Mouse (Mus musculus) lung, adult 2 months (tissue): ENCODE measurements around the gene Sgce. TPM values are rescaled to one million over a fixed set of nuclear protein-coding genes. Genes with fewer than 3 reads are reported as not detected.

Experiments used
- DNase-seq: peaks from one replicate; pipeline ENCODE4 v3.0.0; 2022
- H3K4me1 ChIP-seq: fragments of 200-500 bp; 2 replicates; pipeline ENCODE4 v1.6.1; 2011; ENCODE audit warnings: low read length; ENCODE audit not compliant: control insufficient read depth, insufficient read depth
- H3K4me3 ChIP-seq: fragments of 200-500 bp; replicated peaks from 2 replicates; pipeline ENCODE3; 2011; ENCODE audit warnings: low read depth, mild to moderate bottlenecking, control low read depth, low read length; ENCODE audit errors: extremely low read depth
- CTCF ChIP-seq: fragments of 200-500 bp; IDR thresholded peaks from 2 replicates; pipeline ENCODE4 v1.5.1; 2011; ENCODE audit warnings: mild to moderate bottlenecking, low read length, control low read depth; ENCODE audit not compliant: insufficient read depth
- POLR2A ChIP-seq: fragments of 200-500 bp; IDR thresholded peaks from 2 replicates; pipeline ENCODE4 v1.6.1; 2011; ENCODE audit warnings: low read depth, mild to moderate bottlenecking, control low read depth, low read length, borderline replicate concordance; ENCODE audit errors: extremely low read depth
- WGBS: fragments of 180-500 bp; shearing (Covaris S2); methylation state at CpG from one replicate; pipeline ENCODE4 v1.1.7; 2018; 5-methylcytosine and 5-hydroxymethylcytosine counted together
- polyA plus RNA-seq: library from polyadenylated mRNA; depleted of rRNA; stranded (reverse); fragments of >200 nt; gene quantifications from 2 replicates; pipeline ENCODE4 v1.2.3, GENCODE M21; 2012

Gene Sgce
- polyA plus RNA-seq, 1 experiment: 33.4 TPM

DNA sequence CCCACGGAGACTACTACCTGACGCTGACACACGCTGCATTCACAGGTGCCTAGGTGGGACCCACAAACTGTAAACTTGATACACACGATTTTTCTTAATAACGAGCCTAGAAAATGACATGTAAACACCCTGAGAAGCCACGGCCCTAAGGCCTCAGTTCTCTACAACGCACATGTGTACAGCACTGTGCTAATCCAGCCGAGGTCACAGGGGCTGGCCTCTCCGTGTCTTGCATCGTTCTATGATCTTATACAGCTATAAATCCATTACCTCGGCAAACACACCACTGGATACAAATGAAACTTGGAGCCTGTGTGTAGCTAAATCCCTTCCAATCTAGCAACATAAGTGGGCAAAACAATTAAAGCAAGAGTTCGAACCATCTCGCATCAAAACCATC, 24.3 kb downstream of the Sgce start:
- no peak overlapping the region for H3K4me3 ChIP-seq
- H3K4me1 ChIP-seq: no peaks in the 10 kb centered on the region
- TF ChIP-seq CTCF (no peak), POLR2A (no peak)
- DNase-seq: no peak
- whole genome bisulfite sequencing: 86% methylated on average over 13 of the region's 13 CpGs

DNA sequence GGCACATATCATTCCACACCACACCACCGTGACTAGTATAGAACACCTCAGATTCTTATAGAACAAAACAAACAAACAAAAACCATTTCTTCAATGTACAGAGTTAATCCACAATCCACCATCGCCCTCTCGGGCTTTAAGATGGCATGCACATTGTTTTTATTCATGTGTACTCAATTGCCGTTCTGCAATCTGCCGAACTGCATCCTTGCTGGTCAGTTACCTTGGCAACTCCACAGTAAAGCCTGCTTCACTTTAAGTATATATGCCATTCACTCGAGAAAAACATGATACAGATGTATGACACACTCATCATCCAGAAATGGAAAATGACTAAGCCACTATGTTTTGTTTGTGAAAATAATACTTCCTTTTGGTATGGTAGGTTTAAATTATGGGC, 24.9 kb downstream of the Sgce start:
- Histone ChIP-seq H3K4me1 (no peaks in the 10 kb centered on the region), H3K4me3 (no peak overlapping the region)
- DNase-seq: no peak
- no peak for TF ChIP-seq POLR2A
- TF ChIP-seq CTCF: no peak
- 57% methylated on average over 6 of the region's 6 CpGs for WGBS

DNA sequence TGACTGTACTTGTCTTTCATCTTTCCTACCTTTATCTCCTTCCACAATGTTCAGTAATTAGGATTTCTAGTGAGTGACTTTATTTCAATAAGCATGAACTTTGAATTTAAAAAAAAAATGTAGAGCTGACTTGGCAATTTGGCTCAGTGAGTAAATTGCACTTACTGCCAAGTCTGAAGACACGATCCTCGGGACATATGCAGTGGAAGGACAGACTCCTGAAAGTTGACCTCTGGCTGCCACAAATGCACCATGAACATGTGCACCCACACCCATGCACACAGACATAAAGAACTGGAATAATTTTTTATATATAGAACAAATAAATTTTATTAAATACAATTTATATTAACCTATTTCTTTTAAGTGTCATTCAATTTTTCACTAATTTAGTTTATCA, 29.7 kb downstream of the Sgce start:
- H3K4me3 ChIP-seq: no peak overlapping the region
- no peak for DNase-seq
- TF ChIP-seq POLR2A: no peak
- no peak for TF ChIP-seq CTCF
- H3K4me1 ChIP-seq: no peaks in the 10 kb centered on the region
- 61% methylated on average over 2 of the region's 2 CpGs for WGBS

DNA sequence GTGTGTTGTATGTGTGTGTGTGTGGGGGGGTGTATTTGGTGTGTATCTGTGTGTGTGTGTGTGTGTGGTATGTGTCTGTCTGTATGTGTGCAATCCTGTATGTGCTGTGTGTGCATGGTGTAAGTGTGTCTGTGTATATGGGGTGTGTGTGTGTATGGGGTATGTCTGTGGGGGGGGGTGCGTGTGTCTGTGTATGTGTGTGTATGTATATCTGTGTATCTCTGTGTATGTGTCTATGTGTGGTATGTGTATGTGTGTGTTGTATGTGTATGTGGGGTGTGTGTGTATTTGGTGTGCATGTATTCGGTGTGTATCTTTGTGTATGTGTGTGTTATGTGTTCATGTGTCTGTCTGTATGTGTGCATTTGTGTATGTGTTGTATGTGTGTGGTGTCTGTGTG, 30.8 kb downstream of the Sgce start:
- no peak for DNase-seq
- WGBS: 100% methylated on average over 2 of the region's 2 CpGs
- Histone ChIP-seq H3K4me3 (no peak overlapping the region), H3K4me1 (no peaks in the 10 kb centered on the region)
- TF ChIP-seq POLR2A (no peak), CTCF (no peak)

DNA sequence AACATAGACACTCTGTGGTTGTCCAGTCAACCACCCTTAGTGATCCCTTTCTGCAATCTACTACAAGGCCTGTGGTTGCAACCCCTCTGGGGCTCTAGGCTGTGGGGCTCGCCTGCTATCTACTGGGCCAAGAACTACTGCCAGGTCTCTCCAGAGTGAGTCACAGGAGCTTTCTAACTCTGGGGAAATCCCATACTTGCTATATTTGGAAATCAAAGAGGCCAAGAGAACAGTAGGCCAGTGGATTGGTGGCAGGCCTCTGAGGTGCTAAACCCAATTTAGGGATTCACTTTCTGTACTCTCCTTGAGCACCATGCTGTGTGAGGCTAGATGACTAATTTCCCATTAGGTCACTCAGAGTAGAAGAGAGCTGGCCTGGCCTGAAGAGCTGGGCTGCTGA, 38.0 kb downstream of the Sgce start:
- no peak for DNase-seq
- Histone ChIP-seq H3K4me1 (no peaks in the 10 kb centered on the region), H3K4me3 (no peak overlapping the region)
- 67% methylated on average over 1 of the region's 1 CpGs for WGBS
- TF ChIP-seq POLR2A (no peak), CTCF (no peak)

DNA sequence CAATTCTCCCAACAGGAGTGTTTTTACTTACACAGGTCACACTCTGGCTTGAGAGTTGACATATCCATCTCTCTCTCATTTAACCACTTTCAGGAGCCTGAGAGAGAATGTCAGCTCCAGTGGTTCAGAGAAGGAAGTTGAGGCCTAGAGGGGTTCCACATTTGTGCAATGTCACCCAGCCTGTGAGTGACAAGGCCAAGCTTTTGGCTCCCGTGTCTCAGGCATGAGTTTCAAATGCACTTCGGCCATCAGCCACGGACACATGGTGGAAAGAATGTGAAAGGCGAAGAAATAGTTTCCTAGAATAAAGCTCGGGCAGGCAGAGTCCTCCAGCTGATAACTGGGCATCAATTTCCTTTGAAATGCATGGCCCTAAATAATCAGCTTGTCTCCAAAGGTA, 40.6 kb downstream of the Sgce start:
- no peak overlapping the region for H3K4me3 ChIP-seq
- 71% methylated on average over 5 of the region's 5 CpGs for WGBS
- H3K4me1 ChIP-seq: no peaks in the 10 kb centered on the region
- TF ChIP-seq CTCF (no peak), POLR2A (no peak)
- DNase-seq: no peak

DNA sequence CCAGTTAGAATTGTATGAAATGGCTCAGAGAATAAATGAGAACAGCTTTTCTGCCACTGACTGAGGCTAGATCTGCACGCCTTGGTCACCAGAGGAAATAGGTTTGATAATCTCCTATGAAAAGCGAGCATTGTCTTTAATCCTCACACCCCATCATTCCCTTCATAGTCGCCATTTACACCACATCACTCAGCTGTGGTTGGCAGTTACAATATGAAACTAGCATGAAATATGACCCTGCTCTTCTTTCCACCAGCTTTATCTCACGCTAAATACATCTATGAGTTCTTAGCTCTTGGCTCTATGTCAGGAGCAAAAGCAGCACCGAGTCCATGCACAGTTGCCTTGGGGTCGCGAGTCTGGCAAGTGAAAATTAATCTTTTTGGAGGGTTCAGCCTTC, 43.1 kb downstream of the Sgce start:
- no peak overlapping the region for H3K4me3 ChIP-seq
- no peak for DNase-seq
- TF ChIP-seq POLR2A (no peak), CTCF (no peak)
- WGBS: 61% methylated on average over 7 of the region's 7 CpGs
- no peaks in the 10 kb centered on the region for H3K4me1 ChIP-seq

DNA sequence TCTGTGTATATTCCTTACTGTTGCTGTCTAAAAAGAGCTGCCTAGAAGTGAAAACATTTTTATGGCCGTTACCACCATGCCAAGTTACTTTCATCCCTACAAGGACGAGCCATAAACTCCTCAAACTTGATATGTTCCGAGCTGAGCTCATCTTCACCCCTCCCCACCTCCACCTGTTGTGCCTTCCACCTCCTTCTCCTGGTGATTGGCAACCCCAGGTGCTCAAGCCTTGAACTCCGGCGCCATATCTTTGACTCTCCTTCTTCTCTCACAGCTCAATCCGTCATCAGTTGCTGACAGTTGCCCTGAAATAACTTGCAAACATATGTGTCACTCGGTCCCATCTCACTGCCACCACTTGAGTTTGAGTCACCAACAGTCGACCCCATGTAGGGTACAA, 45.4 kb downstream of the Sgce start:
- TF ChIP-seq CTCF (no peak), POLR2A (no peak)
- Histone ChIP-seq H3K4me3 (no peak overlapping the region), H3K4me1 (no peaks in the 10 kb centered on the region)
- DNase-seq: no peak
- 77% methylated on average over 8 of the region's 8 CpGs for WGBS

DNA sequence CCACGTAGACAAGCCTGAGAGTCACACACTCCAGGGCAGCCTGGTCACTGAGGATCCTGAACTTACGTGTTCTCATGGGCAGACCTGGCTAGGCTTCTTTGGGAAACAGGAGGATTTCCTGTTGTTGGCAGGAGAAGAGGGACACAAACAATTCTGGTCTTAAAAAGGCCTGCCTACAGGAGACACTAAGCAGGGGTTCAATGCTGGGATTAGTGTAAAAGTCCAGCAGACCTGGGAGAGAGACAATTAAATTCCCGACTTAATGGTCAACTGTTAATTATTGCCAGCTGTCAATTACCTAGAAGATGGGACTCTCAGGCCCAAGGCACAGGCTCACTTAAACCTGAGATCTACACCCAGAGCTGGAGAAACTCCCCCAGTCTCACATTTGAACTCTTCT, 51.2 kb downstream of the Sgce start:
- WGBS: 74% methylated on average over 3 of the region's 3 CpGs
- H3K4me3 ChIP-seq: no peak overlapping the region
- DNase-seq: no peak
- TF ChIP-seq CTCF (no peak), POLR2A (no peak)
- no peaks in the 10 kb centered on the region for H3K4me1 ChIP-seq

DNA sequence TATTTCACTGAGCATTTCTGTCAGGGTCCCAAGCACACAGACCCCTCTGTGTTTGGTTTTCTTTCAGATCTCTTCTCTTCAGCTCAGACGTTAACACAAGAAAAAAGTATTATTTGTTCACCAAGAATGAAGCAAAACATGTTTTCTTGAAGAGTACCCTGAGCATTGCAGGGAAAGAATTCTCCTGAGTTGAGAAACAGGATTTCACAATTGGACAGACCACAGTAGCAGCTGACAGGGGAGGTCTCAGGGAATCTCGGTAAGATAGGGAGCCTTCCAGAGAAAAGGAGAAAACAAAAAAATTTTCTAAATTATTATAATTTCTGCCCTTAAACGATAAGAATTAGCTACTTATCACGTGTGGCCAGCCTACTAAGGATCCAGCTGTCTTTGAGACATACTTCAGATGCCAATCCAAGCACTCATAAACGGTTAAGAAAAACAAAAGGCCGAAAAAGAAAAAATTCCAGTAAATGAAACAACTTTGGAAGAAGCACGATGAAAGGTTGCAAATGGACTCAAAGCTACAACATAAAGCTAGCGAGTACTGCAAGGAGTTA, 52.3 kb downstream of the Sgce start:
- no peak for DNase-seq
- TF ChIP-seq POLR2A (no peak), CTCF (no peak)
- WGBS: 46% methylated on average over 8 of the region's 8 CpGs

More for the DNA sequence above, 52.3 kb downstream of the Sgce start:
- Histone ChIP-seq H3K4me3 (no peak overlapping the region), H3K4me1 (no peaks in the 10 kb centered on the region)
